Mouse (Mus musculus) neural tube, embryonic 11.5 days (tissue): ENCODE results near the gene Hmg20b. TPM values are rescaled to one million over a fixed set of nuclear protein-coding genes. Genes with fewer than 3 reads are reported as not detected.

ENCODE experiments used
- microRNA-seq: library from miRNA; unstranded; fragments of <30 nt; microRNA quantifications from one replicate; pipeline ENCODE4, GENCODE M21; 2016
- polyA plus RNA-seq: library from polyadenylated mRNA; unstranded; fragments of >200 nt; fragmentation: Nextera tagmentation; extraction: Ambion mirVana; gene quantifications from 2 replicates; pipeline ENCODE4 v1.2.1, GENCODE M21; 2014

Hmg20b gene
- polyA plus RNA-seq, 1 experiment from 2014 or later = 104 TPM

Small RNAs within 50 kb of the gene (microRNA-seq; reads per million reads assigned to microRNA genes)
- not detected for gene Mir6913

Other genes starting within 250 kb of the Hmg20b start
- 212 and 240 TPM in 2 replicates for gene Map2k2, start 244.6 kb downstream of the Hmg20b start, polyA plus RNA-seq
- 7.1 and 8.8 TPM in 2 replicates for gene Zbtb7a, start 215.3 kb downstream of the Hmg20b start, polyA plus RNA-seq
- gene Pias4, start 182.6 kb downstream of the Hmg20b start, polyA plus RNA-seq = 68.3 and 68.4 TPM in 2 replicates
- gene Eef2, start 173.8 kb downstream of the Hmg20b start, polyA plus RNA-seq = 463 and 504 TPM in 2 replicates
- 56.4 and 58.6 TPM in 2 replicates for gene Dapk3, start 167.5 kb downstream of the Hmg20b start, polyA plus RNA-seq
- not detected in 2 replicates for gene 4930442H23Rik, start 166.6 kb downstream of the Hmg20b start, polyA plus RNA-seq
- gene Nmrk2, start 148.4 kb downstream of the Hmg20b start, polyA plus RNA-seq = 0.12 TPM in 2 replicates
- 21.9 and 24.1 TPM in 2 replicates for gene Atcay, start 119.6 kb downstream of the Hmg20b start, polyA plus RNA-seq
- gene Zfr2, start 117.3 kb downstream of the Hmg20b start, polyA plus RNA-seq = 5.8 and 6.0 TPM in 2 replicates
- gene Matk, start 97.5 kb downstream of the Hmg20b start, polyA plus RNA-seq = 2.0 and 3.0 TPM in 2 replicates
- 178 and 180 TPM in 2 replicates for gene Mrpl54, start 83.5 kb downstream of the Hmg20b start, polyA plus RNA-seq
- gene Apba3, start 83.5 kb downstream of the Hmg20b start, polyA plus RNA-seq = 35.3 and 39.0 TPM in 2 replicates
- gene Tjp3, start 58.9 kb downstream of the Hmg20b start, polyA plus RNA-seq = 2.5 and 2.8 TPM in 2 replicates
- gene Pip5k1c, start 57.5 kb downstream of the Hmg20b start, polyA plus RNA-seq = 64.6 and 65.8 TPM in 2 replicates
- 39.4 and 46.2 TPM in 2 replicates for gene Cactin, start 29.4 kb downstream of the Hmg20b start, polyA plus RNA-seq
- 1.8 and 2.9 TPM in 2 replicates for gene Tbxa2r, start 21.7 kb downstream of the Hmg20b start, polyA plus RNA-seq
- gene Gipc3, start 7.2 kb downstream of the Hmg20b start, polyA plus RNA-seq = not detected in 2 replicates
- 5.3 and 5.7 TPM in 2 replicates for gene Mfsd12, start 7.0 kb upstream of the Hmg20b start, polyA plus RNA-seq
- 0.20 and 0.50 TPM in 2 replicates for gene 4930404N11Rik, start 15.3 kb upstream of the Hmg20b start, polyA plus RNA-seq
- 112 and 120 TPM in 2 replicates for gene Fzr1, start 28.0 kb upstream of the Hmg20b start, polyA plus RNA-seq
- 64.1 and 76.1 TPM in 2 replicates for gene Dohh, start 33.9 kb upstream of the Hmg20b start, polyA plus RNA-seq
- gene Gm48551, start 34.0 kb upstream of the Hmg20b start, polyA plus RNA-seq = 1.7 and 3.0 TPM in 2 replicates
- gene Gm48552, start 38.5 kb upstream of the Hmg20b start, polyA plus RNA-seq = 0.97 and 1.3 TPM in 2 replicates
- 1.9 and 3.5 TPM in 2 replicates for gene Smim24, start 42.6 kb upstream of the Hmg20b start, polyA plus RNA-seq
- 16.8 TPM in 2 replicates for gene Nfic, start 105.2 kb upstream of the Hmg20b start, polyA plus RNA-seq
- 10.6 and 11.1 TPM in 2 replicates for gene Celf5, start 132.2 kb upstream of the Hmg20b start, polyA plus RNA-seq
- 66.2 and 74.2 TPM in 2 replicates for gene Ncln, start 145.9 kb upstream of the Hmg20b start, polyA plus RNA-seq
- gene S1pr4, start 149.7 kb upstream of the Hmg20b start, polyA plus RNA-seq = 0.45 and 0.58 TPM in 2 replicates
- 0.41 TPM in 2 replicates for gene Gna15, start 173.7 kb upstream of the Hmg20b start, polyA plus RNA-seq
- gene Gna11, start 194.7 kb upstream of the Hmg20b start, polyA plus RNA-seq = 74.6 and 78.8 TPM in 2 replicates
- gene Aes, start 209.0 kb upstream of the Hmg20b start, polyA plus RNA-seq = 266 and 278 TPM in 2 replicates
- 7.0 and 7.3 TPM in 2 replicates for gene Tle2, start 224.1 kb upstream of the Hmg20b start, polyA plus RNA-seq